8 mouse cellular contexts compared by ENCODE assay signal in the genomic region with DNA sequence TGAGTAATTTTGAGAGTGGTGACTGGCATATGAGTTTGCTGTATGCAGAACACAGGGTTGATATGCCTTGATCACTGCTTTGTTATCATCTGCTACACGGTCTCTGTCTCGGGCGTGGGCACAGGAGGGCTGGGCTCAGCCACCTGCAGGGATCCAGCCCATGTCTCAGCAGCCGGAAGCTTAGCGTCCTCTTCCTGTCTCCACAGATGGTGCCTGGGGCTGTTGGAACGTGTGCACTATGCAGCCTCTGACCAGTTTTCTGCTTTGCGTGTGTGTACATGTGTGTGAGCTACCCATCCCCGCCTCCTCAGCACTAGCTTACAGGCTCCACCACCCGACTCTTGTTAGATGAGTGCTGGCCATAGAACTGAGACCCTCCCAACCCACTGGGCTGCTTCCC.
DNase-seq lines count a peak whose midpoint lies in the region.

No protein-coding gene starts in this region.

- no peaks in the 10 kb centered on the region for H3K9me3 ChIP-seq in hindbrain, embryonic 10.5 days
- no peaks in the 10 kb centered on the region for H3K9me3 ChIP-seq in megakaryocyte, embryonic 14.5 days

- peak; percentile 56 for DNase-seq in left cerebral cortex, postnatal 4 days
- DNase-seq in left cerebral cortex, adult 8-10 months (ENCODE audit: low spot score in 2 of 2) = no peak
- peak; percentile 61 for DNase-seq in cerebellum, adult 9-10 months
- peak; percentile 27 for DNase-seq in hindbrain, embryonic 10.5 days (ENCODE audit: low spot score)
- peak; percentile 82 for DNase-seq in thymus, postnatal 25 days
- no peak for DNase-seq in kidney, postnatal 10 days
- no peak for DNase-seq in left cerebral cortex, adult 18-20 months (ENCODE audit: low spot score in 2 of 2)

- peak overlapping the region; percentile 27; the same call in 1 of the 2 replicates for H3K4me3 ChIP-seq in hindbrain, embryonic 10.5 days
- H3K4me3 ChIP-seq in megakaryocyte, embryonic 14.5 days (replicated peaks) = peak overlapping the region; percentile 90

- H3K4me1 ChIP-seq in hindbrain, embryonic 10.5 days (replicated peaks) = peaks cover 58% of the 10 kb centered on the region
- peaks cover 45% of the 10 kb centered on the region for H3K4me1 ChIP-seq in megakaryocyte, embryonic 14.5 days

- no peaks in the 10 kb centered on the region for H3K27me3 ChIP-seq in hindbrain, embryonic 10.5 days (ENCODE audit: insufficient read depth, poor library complexity, severe bottlenecking)
- peaks cover 5% of the 10 kb centered on the region for H3K27me3 ChIP-seq in megakaryocyte, embryonic 14.5 days (replicated peaks)

- H3K36me3 ChIP-seq in hindbrain, embryonic 10.5 days = peaks cover 24% of the 10 kb centered on the region
- peaks cover 22% of the 10 kb centered on the region for H3K36me3 ChIP-seq in megakaryocyte, embryonic 14.5 days (replicated peaks; ENCODE audit: low read length)

- WGBS in hindbrain, embryonic 10.5 days = 47% methylated on average over 9 of the region's 9 CpGs

- intact Hi-C loops in left cerebral cortex, postnatal 4 days (cut with DNase I) = no loop called here

- H3K27ac ChIP-seq in hindbrain, embryonic 10.5 days = peak overlapping the region; percentile 92

Comparison
In these comparisons a context has a peak if more than half of its experiments do, and no peak if none do; other contexts are left out.
1. DNase-seq: peak in left cerebral cortex, postnatal 4 days (single experiment), cerebellum, adult 9-10 months (single experiment), hindbrain, embryonic 10.5 days (single experiment) and thymus, postnatal 25 days (single experiment); none in left cerebral cortex, adult 8-10 months (0 of 2), kidney, postnatal 10 days (single experiment) and left cerebral cortex, adult 18-20 months (0 of 2).